Mouse (Mus musculus): Measurements from ENCODE around the gene Rap1a.

The Rap1a gene

GRCm38 (mm10) chr3:105693327-105694080 is 107.6 kb downstream of the Rap1a start:
- DNase-seq (ENCODE audit: low spot score in 2 of 2), result no peak

DNA sequence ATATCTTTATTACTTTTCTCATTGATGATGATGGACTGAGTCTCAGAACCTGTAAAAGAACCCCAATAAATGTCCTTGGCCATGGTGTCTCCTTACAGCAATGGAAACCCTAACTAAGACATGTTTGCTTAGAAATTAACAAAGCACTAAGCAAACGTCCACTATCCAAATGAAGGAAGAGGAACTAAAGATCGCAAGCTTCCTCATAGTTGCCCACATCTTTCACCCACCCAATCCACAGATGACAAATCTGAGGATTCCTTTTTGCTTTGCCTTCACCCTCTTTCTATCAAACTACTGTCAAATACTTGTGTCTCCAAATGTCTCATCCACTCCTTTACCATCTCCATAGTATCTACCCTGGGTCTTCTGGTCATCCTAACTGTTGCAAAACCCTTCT is 112.6 kb downstream of the Rap1a start:
- DNase-seq (ENCODE audit: low spot score in 2 of 2), result no peak

GRCm38 (mm10) chr3:105687324-105688060 is 113.6 kb downstream of the Rap1a start, which contains the start of gene Ddx20:
Ddx20 (minus strand) TSS chr3:105687574.
- peak; percentile 79 to 91 for DNase-seq (ENCODE audit: low spot score in 2 of 2)

DNA sequence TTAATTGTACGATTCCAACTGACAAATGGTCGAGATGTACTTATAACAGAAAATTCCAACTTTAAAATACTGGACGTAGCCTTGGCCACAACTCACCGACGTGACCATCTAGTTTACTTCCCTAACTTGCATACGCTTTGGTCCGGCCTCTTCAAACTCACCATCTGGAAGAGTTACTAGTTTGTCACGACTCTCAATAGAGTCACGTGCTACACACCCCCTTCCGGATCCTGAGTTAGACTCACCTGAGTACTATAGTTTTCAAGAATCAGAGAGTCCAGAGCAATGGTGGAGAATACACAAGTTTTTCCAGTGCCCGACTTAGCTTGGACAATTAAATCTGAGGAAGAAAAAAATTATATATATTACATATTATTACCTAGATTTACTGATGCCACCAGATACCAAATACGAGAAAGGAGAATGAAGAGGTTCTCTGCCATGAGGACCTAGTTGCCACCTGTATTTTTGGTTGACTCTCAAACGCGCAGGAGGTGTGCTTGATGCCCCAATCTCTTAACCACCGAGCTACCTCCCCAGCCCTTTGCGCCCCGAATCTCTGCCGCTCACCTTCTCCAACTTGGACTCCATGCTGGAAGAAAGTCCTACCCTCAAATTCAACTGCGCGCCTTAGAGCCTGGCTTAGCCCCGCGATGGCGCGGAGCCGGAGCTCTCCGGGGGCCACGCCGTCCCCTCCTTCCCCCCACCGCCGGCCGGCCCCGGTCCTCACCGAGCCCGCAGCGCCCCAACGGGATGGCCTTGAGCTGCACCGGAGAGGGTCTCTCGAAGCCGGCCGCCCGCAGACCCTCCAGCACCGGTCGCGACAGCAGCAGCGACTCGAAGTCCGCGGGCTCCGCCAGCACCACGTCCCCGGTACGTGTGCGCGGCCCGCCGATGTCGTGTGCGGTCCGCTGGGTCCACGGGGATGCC is 114.5 kb downstream of the Rap1a start:
- DNase-seq (ENCODE audit: low spot score in 2 of 2), result no peak

- DNase-seq (ENCODE audit: low spot score in 2 of 2), result no peak
These were observed 120.8 kb downstream of the Rap1a start for GRCm38 (mm10) chr3:105680346-105680745.

Measured in cerebellum, postnatal 4 days (tissue).